Mouse (Mus musculus) mouse embryonic stem cell (cell line): ENCODE measurements around the gene Stk26.

Experiments used
- in situ Hi-C, 2 experiments: fragments of 300-500 bp; cut with MboI; formaldehyde crosslinking; loops; 1 replicate in 1 of 2; 3 replicates in 1 of 2; pipeline ENCODE4 v1.14.3; 2019 to 2020; ENCODE audit warnings: low sequenced_read_pairs in 2 of 2, low pct_unique_long_range_greater_than_20kb in 1 of 2, mixed read lengths in 1 of 2; ENCODE audit not compliant: unreplicated experiment in 1 of 2

Stk26 gene

GRCm38 (mm10) chrX:50917389-50917788, 76.5 kb downstream of the Stk26 start:
- in situ Hi-C loops, result no loop called here

- in situ Hi-C loops, result no loop called here
Measured at GRCm38 (mm10) chrX:50918754-50919153, 77.9 kb downstream of the Stk26 start.

- in situ Hi-C loops, result no loop called here
Measured at GRCm38 (mm10) chrX:50924629-50925364, 84.0 kb downstream of the Stk26 start.

GRCm38 (mm10) chrX:50926893-50927545, 86.2 kb downstream of the Stk26 start:
- in situ Hi-C loops, result no loop called here

GRCm38 (mm10) chrX:50930309-50930708, 89.5 kb downstream of the Stk26 start:
- in situ Hi-C loops, result no loop called here

GRCm38 (mm10) chrX:50937117-50937516, 96.3 kb downstream of the Stk26 start:
- in situ Hi-C loops, result no loop called here

- in situ Hi-C loops, result no loop called here
Measured at GRCm38 (mm10) chrX:50942610-50943009, 101.8 kb downstream of the Stk26 start, which contains the start of gene Frmd7. TSS of gene Frmd7 (minus strand) at chrX:50942710.
